Mouse (Mus musculus) forebrain, embryonic 13.5 days (tissue): ENCODE measurements at regions not wholly inside any gene's neighbourhood (a gene's known extent, or its start where the extent isn't known, plus 50 kb on each side); places are given as distances from the start of the nearest gene placed in this dataset.

Experiments
- ATAC-seq: fragments of 200-750 bp; cut with Nextera tagmentation; 2 replicates; pipeline ENCODE4 v1.8.0; 2017
- H3K27ac ChIP-seq: fragments of 300-500 bp; sonication (generic); 2 replicates; pipeline ENCODE4 v1.5.1; 2015; ENCODE audit warnings: inconsistent platforms, mild to moderate bottlenecking, moderate library complexity
- H3K27me3 ChIP-seq: fragments of 300-500 bp; sonication (generic); 2 replicates; pipeline ENCODE4 v1.6.1; 2015; ENCODE audit warnings: mild to moderate bottlenecking, inconsistent platforms
- H3K36me3 ChIP-seq: fragments of 300-500 bp; sonication (generic); 2 replicates; pipeline ENCODE4 v1.6.1; 2015; ENCODE audit warnings: mild to moderate bottlenecking, inconsistent platforms; ENCODE audit not compliant: poor library complexity, severe bottlenecking
- H3K4me1 ChIP-seq: fragments of 300-500 bp; sonication (generic); 2 replicates; pipeline ENCODE4 v1.6.1; 2015; ENCODE audit warnings: inconsistent platforms
- H3K4me2 ChIP-seq: fragments of 300-500 bp; sonication (generic); 2 replicates; pipeline ENCODE4 v1.6.1; 2015; ENCODE audit warnings: inconsistent platforms, mild to moderate bottlenecking, moderate library complexity
- H3K4me3 ChIP-seq: fragments of 300-500 bp; sonication (generic); 2 replicates; pipeline ENCODE4 v1.5.1; 2015; ENCODE audit warnings: mild to moderate bottlenecking, inconsistent platforms
- H3K9ac ChIP-seq: fragments of 300-500 bp; sonication (generic); 2 replicates; pipeline ENCODE4 v1.6.1; 2015; ENCODE audit warnings: mild to moderate bottlenecking, inconsistent platforms
- H3K9me3 ChIP-seq: fragments of 300-500 bp; sonication (generic); replicated peaks from 2 replicates; pipeline ENCODE4 v1.6.1; 2016; ENCODE audit warnings: inconsistent platforms
- WGBS: fragments of 180-500 bp; shearing (Covaris S2); methylation state at CpG from one replicate; pipeline ENCODE4 v1.1.7; 2015; 5-methylcytosine and 5-hydroxymethylcytosine counted together

DNA sequence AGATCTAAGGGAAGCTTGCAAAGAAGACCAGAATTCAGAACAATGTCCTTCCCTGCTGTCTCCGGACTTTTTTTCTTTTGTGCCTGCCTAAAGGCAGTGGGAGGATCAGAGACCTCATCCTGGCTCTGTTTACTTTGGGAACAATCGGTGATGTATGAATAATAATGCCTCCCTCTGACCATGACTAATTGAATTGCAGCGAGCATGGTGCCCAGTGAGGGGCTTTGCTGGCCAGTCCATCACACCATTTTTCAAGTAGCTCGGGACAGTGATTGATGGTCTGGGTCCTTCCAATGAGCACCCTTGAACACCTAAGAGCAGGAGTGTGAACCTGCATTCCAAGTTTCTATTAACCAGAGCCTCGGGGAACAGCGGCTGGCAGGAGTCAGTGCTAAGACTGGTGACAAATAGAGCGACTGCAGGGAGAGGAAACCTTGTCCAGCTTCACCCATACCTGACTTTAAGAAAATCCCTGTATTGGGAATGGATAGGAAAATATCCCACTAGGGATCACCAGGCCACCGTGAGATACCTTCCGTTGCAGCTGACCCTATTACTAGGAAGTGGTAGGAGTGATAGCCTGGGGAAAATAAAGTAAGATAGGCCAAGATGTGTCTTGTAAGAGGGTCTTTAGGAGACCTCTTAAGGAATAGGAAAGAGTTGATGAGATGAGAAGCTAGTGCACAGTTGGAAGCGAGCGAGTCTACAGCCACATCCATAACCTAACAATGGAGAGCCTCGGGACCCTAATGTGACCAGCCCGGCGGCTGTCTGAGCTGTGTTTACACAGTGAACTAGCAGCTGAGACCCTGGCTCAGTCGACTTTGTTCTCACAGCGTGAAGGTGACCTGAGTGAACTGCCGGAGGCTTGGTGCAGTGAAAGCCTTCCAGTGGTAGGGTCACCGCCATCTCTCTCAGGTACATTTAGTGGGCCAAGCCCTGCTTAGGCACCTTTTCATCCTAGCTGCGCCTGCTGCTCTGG, 140.7 kb downstream of the Foxa2 start:
- Histone ChIP-seq H3K27ac (no peak overlapping the region), H3K4me2 (no peak overlapping the region), H3K9me3 (no peaks in the 10 kb centered on the region), H3K27me3 (peaks cover 19% of the 10 kb centered on the region; the same call in 1 of the 2 replicates), H3K36me3 (no peaks in the 10 kb centered on the region), H3K9ac (no peak overlapping the region), H3K4me1 (peaks cover 14% of the 10 kb centered on the region; the same call in 1 of the 2 replicates), H3K4me3 (no peak overlapping the region)
- 13% methylated on average over 19 of the region's 19 CpGs for WGBS
- peak; percentile 21; the same call in 1 of the 2 replicates for ATAC-seq

DNA sequence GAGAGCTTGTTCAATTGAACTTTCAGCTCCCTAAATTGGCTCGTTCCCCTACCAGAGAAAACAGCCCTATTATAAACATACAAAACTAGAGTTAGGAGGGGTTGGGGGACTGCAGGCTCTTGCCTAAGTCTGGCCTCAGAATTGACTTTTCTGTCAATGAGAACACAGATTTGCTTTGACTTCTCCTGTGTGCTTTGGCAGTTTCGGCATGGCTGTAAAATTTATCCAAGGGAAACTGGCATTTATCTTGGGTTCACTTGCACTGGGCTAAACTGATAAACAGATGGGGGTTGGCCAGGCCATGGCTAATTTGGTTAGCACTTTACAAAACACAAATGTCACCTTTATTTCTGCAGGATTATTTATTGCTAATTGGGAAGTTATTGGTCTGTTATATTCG, 141.7 kb downstream of the Foxa2 start:
- H3K27ac ChIP-seq: no peak overlapping the region
- H3K27me3 ChIP-seq: peaks cover 19% of the 10 kb centered on the region; the same call in 1 of the 2 replicates
- no peaks in the 10 kb centered on the region for H3K36me3 ChIP-seq
- H3K4me2 ChIP-seq: no peak overlapping the region
- H3K9me3 ChIP-seq: no peaks in the 10 kb centered on the region
- H3K9ac ChIP-seq: no peak overlapping the region
- H3K4me1 ChIP-seq: peaks cover 14% of the 10 kb centered on the region; the same call in 1 of the 2 replicates
- 32% methylated on average over 3 of the region's 3 CpGs for WGBS
- no peak for ATAC-seq
- no peak overlapping the region for H3K4me3 ChIP-seq

DNA sequence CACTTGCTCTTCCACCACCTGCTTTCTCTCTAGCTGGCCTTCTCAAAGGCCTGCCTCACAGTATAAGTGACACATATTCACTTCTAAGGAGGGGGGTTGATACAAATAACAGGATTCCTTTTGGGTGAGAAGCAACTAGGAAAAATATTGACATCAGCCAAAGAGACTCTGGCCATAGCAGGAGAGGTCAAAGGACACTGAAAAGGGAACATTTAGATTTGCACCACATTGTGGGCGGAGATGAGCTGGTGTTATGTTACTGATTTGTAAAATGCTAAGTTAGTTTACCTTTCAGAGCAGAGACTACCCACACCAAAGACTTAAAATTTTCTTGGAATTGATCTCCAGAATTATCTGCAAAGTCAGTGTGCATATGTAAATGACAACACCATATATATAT, 147.5 kb downstream of the Foxa2 start:
- Histone ChIP-seq H3K36me3 (no peaks in the 10 kb centered on the region), H3K4me3 (no peak overlapping the region), H3K27ac (no peak overlapping the region), H3K4me1 (no peaks in the 10 kb centered on the region), H3K27me3 (peaks cover 5% of the 10 kb centered on the region; the same call in 1 of the 2 replicates), H3K9me3 (no peaks in the 10 kb centered on the region), H3K9ac (no peak overlapping the region), H3K4me2 (no peak overlapping the region)
- no peak for ATAC-seq
- 88% methylated on average over 1 of the region's 1 CpGs for WGBS

DNA sequence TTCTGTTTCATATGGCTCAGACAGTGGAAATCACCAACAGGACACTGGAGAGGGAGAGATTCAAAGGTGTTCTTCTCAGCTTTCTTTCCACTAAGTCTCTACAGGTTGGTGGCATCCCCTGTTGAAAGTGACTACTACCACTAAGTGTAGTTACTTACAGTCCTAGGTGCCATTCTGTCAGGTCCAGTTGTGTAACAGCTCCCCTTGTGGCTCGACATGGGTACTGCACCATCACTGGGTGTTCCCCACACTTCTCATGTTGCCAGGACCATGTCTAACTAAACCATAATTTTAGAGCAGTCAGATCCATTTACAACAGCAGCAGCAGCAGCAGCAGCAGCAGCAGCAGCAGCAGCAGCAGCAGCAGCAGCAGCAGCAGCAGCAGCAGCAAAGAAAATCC, 151.1 kb downstream of the Foxa2 start:
- Histone ChIP-seq H3K27me3 (no peaks in the 10 kb centered on the region), H3K4me2 (no peak overlapping the region), H3K9ac (no peak overlapping the region), H3K4me3 (no peak overlapping the region), H3K4me1 (no peaks in the 10 kb centered on the region), H3K36me3 (no peaks in the 10 kb centered on the region), H3K9me3 (no peaks in the 10 kb centered on the region), H3K27ac (no peak overlapping the region)
- WGBS: 3% methylated on average over 1 of the region's 1 CpGs
- peak; percentile 51; the same call in 1 of the 2 replicates for ATAC-seq

- no peaks in the 10 kb centered on the region for H3K27me3 ChIP-seq
- WGBS: 21% methylated on average over 1 of the region's 1 CpGs
These were observed 152.6 kb downstream of the Foxa2 start for GRCm38 (mm10) chr2:147894213-147894612.

GRCm38 (mm10) chr2:147886191-147886590, 160.6 kb downstream of the Foxa2 start:
- H3K9me3 ChIP-seq: no peaks in the 10 kb centered on the region

More at GRCm38 (mm10) chr2:147894213-147894612, 152.6 kb downstream of the Foxa2 start:
- no peaks in the 10 kb centered on the region for H3K9me3 ChIP-seq
- H3K9ac ChIP-seq: no peak overlapping the region
- H3K4me2 ChIP-seq: no peak overlapping the region
- no peaks in the 10 kb centered on the region for H3K36me3 ChIP-seq
- H3K4me1 ChIP-seq: no peaks in the 10 kb centered on the region
- H3K4me3 ChIP-seq: no peak overlapping the region
- H3K27ac ChIP-seq: no peak overlapping the region
- no peak for ATAC-seq

DNA sequence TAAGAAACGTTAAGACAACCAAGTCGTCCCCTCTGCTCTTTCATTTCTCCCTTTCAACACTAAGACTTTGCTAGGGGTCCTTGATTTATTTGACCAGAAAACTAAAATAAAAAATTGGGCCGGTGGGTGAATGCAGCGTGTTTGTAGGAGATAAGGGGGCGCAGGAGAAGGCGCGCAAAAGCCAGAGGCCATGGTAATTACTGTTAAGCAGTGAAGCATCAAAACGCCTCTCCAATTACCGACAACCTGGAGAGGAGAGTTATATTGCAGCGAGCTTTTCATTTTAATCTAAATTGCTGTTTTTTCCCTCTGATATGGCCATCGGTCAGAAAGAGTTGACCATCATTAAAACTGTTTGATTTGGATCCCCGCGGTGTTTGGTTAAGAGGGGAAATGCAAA, 168.9 kb downstream of the Foxa2 start:
- Histone ChIP-seq H3K27me3 (peaks cover 24% of the 10 kb centered on the region), H3K9ac (no peak overlapping the region), H3K4me2 (peak overlapping the region; percentile 64), H3K4me3 (peak overlapping the region; percentile 36; the same call in 1 of the 2 replicates), H3K4me1 (peaks cover 22% of the 10 kb centered on the region), H3K36me3 (no peaks in the 10 kb centered on the region), H3K27ac (no peak overlapping the region), H3K9me3 (no peaks in the 10 kb centered on the region)
- 7% methylated on average over 13 of the region's 13 CpGs for WGBS
- ATAC-seq: no peak

More at GRCm38 (mm10) chr2:147886191-147886590, 160.6 kb downstream of the Foxa2 start:
- Histone ChIP-seq H3K27me3 (no peaks in the 10 kb centered on the region), H3K9ac (no peak overlapping the region), H3K4me1 (no peaks in the 10 kb centered on the region), H3K36me3 (no peaks in the 10 kb centered on the region), H3K4me3 (no peak overlapping the region), H3K27ac (no peak overlapping the region), H3K4me2 (no peak overlapping the region)
- 67% methylated on average over 6 of the region's 6 CpGs for WGBS
- no peak for ATAC-seq

DNA sequence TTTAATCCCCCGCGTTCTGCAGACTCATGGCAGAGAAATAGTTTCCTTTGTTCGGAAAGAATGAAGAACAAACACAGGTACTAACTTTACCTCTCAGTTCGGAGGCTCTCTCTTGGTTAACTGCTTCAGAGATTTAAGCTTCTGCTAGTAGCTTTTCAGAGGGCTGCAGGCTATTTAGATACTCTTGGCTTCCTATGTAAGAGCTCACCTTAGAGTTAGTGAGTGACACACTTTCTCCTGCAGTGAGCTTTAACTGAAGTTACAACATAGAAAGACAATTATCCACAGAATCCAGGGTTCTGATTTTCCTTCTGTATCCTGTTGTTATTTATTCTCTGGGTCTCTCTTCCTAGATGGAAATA, 169.2 kb downstream of the Foxa2 start:
- peaks cover 24% of the 10 kb centered on the region for H3K27me3 ChIP-seq
- peak overlapping the region; percentile 64 for H3K4me2 ChIP-seq
- 2% methylated on average over 4 of the region's 4 CpGs for WGBS
- no peak overlapping the region for H3K27ac ChIP-seq
- 0 out of 2 replicates have a peak overlapping the region, but pooled peaks have one; percentile 48 for H3K9ac ChIP-seq
- H3K36me3 ChIP-seq: no peaks in the 10 kb centered on the region
- ATAC-seq: 0 out of 2 replicates have a peak, but pooled peaks have one; percentile 16
- H3K4me3 ChIP-seq: peak overlapping the region; percentile 36
- H3K9me3 ChIP-seq: no peaks in the 10 kb centered on the region
- H3K4me1 ChIP-seq: peaks cover 22% of the 10 kb centered on the region

- peak; percentile 59 for ATAC-seq
- peak overlapping the region; percentile 36 for H3K4me3 ChIP-seq
- H3K27me3 ChIP-seq: peaks cover 24% of the 10 kb centered on the region
- H3K27ac ChIP-seq: no peak overlapping the region
- H3K4me1 ChIP-seq: peaks cover 22% of the 10 kb centered on the region
- peak overlapping the region; percentile 64 for H3K4me2 ChIP-seq
- peak overlapping the region; percentile 48 for H3K9ac ChIP-seq
- WGBS: 4% methylated on average over 19 of the region's 19 CpGs
- no peaks in the 10 kb centered on the region for H3K36me3 ChIP-seq
- H3K9me3 ChIP-seq: no peaks in the 10 kb centered on the region
These were observed 169.8 kb downstream of the Foxa2 start for GRCm38 (mm10) chr2:147876708-147877542.

DNA sequence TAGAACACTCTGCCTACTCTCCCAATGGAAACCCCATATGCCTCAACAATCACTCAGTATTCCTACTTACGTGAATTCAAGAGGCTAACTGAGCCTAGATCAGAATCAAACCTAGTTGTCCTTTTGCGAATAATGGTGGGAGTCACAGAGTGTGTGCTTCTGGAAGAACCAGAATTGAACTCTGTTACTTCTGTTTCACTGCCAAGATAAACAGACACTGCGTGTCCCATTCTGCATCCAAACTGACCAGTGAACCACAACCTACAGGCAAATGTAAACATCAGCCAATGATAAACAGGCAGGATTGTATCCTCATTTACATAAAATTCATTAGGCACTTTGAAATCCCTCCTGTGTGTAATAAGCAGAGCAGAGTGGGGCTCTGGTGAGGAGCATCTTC, 173.8 kb downstream of the Foxa2 start:
- no peaks in the 10 kb centered on the region for H3K9me3 ChIP-seq
- peaks cover 14% of the 10 kb centered on the region for H3K27me3 ChIP-seq
- no peaks in the 10 kb centered on the region for H3K36me3 ChIP-seq
- H3K4me2 ChIP-seq: no peak overlapping the region
- H3K9ac ChIP-seq: no peak overlapping the region
- WGBS: 89% methylated on average over 3 of the region's 3 CpGs
- no peak for ATAC-seq
- H3K4me1 ChIP-seq: peaks cover 17% of the 10 kb centered on the region
- H3K4me3 ChIP-seq: no peak overlapping the region
- no peak overlapping the region for H3K27ac ChIP-seq

DNA sequence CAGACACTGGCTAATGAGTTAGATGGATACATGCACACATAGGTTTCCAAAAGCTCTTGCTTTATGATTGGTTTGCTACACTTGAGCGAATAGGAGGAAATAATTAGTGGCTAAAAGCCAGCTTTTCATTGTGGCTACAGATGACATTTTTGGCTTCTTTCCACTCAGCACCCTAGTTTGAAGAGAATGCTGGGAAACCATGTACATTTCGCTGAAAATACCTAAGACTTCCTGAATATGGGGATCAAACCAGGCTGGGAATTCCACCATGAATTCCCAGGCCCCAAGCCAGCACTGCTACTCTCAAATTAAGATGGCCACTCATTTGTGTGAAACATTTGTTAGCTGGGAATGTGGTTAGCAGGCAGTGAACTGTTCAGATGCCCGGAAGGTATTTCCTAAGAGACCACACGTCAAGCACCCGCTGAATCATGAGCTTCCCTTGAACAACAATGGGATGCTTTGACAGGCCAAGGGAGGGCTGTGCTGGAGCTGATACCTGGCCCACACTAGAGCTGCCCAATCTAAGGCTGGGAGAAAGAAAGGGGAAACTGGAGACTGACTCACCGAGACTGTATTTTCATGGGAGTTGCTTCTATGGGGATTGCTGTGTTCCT, 195.5 kb downstream of the Foxa2 start:
- ATAC-seq: no peak
- WGBS: 83% methylated on average over 6 of the region's 6 CpGs
- Histone ChIP-seq H3K9me3 (no peaks in the 10 kb centered on the region), H3K4me1 (no peaks in the 10 kb centered on the region), H3K4me2 (no peak overlapping the region), H3K4me3 (no peak overlapping the region), H3K27ac (no peak overlapping the region), H3K9ac (no peak overlapping the region), H3K36me3 (no peaks in the 10 kb centered on the region), H3K27me3 (no peaks in the 10 kb centered on the region)
